Mouse (Mus musculus): ENCODE results near the gene Gm11077.
A peak's percentile ranks its signal among the peaks of the same experiment; 100 is the strongest.

- TF ChIP-seq CTCF (IDR thresholded peaks at IDR 0.05; ENCODE audit: borderline replicate concordance, insufficient read depth, low read depth, low read length), result 0 out of 2 replicates have a peak, but pooled peaks have one; percentile 20
- TF ChIP-seq POLR2A (IDR thresholded peaks at IDR 0.05; ENCODE audit: borderline replicate concordance, insufficient read depth, low read length), result no peak
Observed at GRCm38 (mm10) chr6:140798841-140799240, 69.8 kb downstream of the Gm11077 start.

Data from cerebellum, adult 2 months (tissue).